ENCODE assay signal across 23 mouse cellular contexts in genomic region chr17:25293495-25293894, GRCm38 (mm10). TPM values are rescaled to one million over a fixed set of nuclear protein-coding genes. Genes with fewer than 3 reads are reported as not detected.
"Had no signal": no experiment of that assay in that cellular context is flagged by ENCODE, and none has a peak within 500 bp of the region (broad histone marks: within the 10 kb centered on the region; RNA-seq: fewer than 3 reads in every experiment).

No protein-coding gene starts in this region.

- H3K4me1 ChIP-seq: neural tube, embryonic 13.5 days; neural tube, embryonic 15.5 days; stomach, embryonic 15.5 days had no signal

- DNase-seq: right cerebral cortex, adult 18-20 months; right cerebral cortex, postnatal 14 days; right cerebral cortex, postnatal 25 days; right cerebral cortex, postnatal 4 days; spleen, adult 18-20 months; thymus, adult 18-20 months; thymus, adult 2 months; thymus, postnatal 14 days; thymus, postnatal 25 days; thymus, postnatal 36 days; thymus, postnatal 4 days had no signal

- H3K9me3 ChIP-seq: neural tube, embryonic 13.5 days; neural tube, embryonic 15.5 days; stomach, embryonic 15.5 days had no signal

- H3K36me3 ChIP-seq: neural tube, embryonic 13.5 days; neural tube, embryonic 15.5 days; stomach, embryonic 15.5 days had no signal

- H3K27ac ChIP-seq: neural tube, embryonic 13.5 days; neural tube, embryonic 15.5 days; stomach, embryonic 15.5 days; stomach, postnatal 0 days had no signal

- H3K27me3 ChIP-seq: neural tube, embryonic 13.5 days; neural tube, embryonic 15.5 days; stomach, embryonic 15.5 days had no signal

- H3K4me3 ChIP-seq: neural tube, embryonic 13.5 days; neural tube, embryonic 15.5 days; stomach, embryonic 15.5 days had no signal

- H3K9ac ChIP-seq: neural tube, embryonic 13.5 days; neural tube, embryonic 15.5 days; stomach, embryonic 15.5 days had no signal

- H3K4me2 ChIP-seq: neural tube, embryonic 13.5 days; neural tube, embryonic 15.5 days; stomach, embryonic 15.5 days had no signal

RNA-seq across cellular contexts. Expression of gene Prss34, which starts 4.7 kb away (rescaled TPM):
- polyA plus RNA-seq: neural tube, embryonic 13.5 days; neural tube, embryonic 14.5 days; small intestine, adult 2 months had no signal

RNA-seq across cellular contexts. Expression of gene Prss28, which starts 15.0 kb away (rescaled TPM):
- total RNA-seq: neutrophil, adult 5-6 weeks had no signal
- polyA plus RNA-seq: neural tube, embryonic 13.5 days; neural tube, embryonic 14.5 days; neural tube, embryonic 15.5 days; small intestine, adult 2 months; spleen, adult 2 months; stomach, embryonic 14.5 days; stomach, embryonic 15.5 days; stomach, embryonic 16.5 days; stomach, postnatal 0 days; testis, adult 2 months; urinary bladder, adult 2 months had no signal

RNA-seq across cellular contexts. Expression of gene Prss29, which starts 25.0 kb away (rescaled TPM):
- total RNA-seq: neutrophil, adult 5-6 weeks had no signal
- polyA plus RNA-seq: neural tube, embryonic 13.5 days; neural tube, embryonic 14.5 days; neural tube, embryonic 15.5 days; small intestine, adult 2 months; stomach, embryonic 14.5 days; stomach, embryonic 15.5 days; stomach, embryonic 16.5 days; stomach, postnatal 0 days; testis, adult 2 months; urinary bladder, adult 2 months had no signal
